Mouse (Mus musculus): Measurements from ENCODE around the gene Enkur. TPM values are rescaled to one million over a fixed set of nuclear protein-coding genes. Genes with fewer than 3 reads are reported as not detected.

The Enkur gene
- total RNA-seq, 2 experiments from 2014 or later = not detected

DNA sequence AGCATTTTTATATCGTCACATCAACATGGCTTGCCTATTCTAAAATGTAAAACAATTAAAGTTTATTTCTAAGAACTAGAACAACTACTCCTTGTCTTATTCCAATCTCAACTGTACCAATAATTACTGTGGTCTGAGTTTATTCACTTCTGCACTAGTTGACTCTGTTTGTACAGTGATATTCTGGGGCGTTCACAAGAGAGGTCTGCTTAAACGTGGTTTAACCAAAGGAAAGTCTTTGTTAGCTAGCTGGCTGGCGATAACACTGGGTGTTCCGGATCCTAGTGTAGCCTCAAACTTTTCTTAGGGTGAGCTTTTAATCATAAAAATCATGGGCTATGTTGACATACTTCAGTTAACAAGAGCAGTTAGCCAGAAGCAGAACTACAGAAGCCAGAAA is 9.9 kb downstream of the Enkur start:
- no peak for ATAC-seq (replicated peaks; ENCODE audit: low FRiP score, low TSS enrichment, poor library complexity, severe bottlenecking)

DNA sequence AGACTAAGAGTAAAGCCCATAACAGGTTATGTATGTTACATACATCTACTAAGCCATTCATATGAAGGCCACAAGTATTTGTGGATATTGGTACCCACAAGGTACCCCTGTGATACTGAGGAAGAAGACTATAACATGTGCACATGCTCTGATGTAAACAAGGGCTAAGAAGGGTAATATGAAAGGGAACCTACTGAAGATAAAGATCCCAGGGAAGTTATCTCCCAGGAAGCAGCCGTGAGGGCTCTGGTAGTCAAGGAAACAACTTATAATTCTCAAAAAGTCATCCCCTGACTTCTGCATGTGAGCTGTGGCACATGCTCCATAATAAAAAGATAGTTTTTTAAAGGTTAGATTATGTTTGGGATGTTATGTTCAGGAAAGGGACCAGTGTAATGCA is 13.9 kb downstream of the Enkur start:
- no peak for ATAC-seq (replicated peaks; ENCODE audit: low FRiP score, low TSS enrichment, poor library complexity, severe bottlenecking)

DNA sequence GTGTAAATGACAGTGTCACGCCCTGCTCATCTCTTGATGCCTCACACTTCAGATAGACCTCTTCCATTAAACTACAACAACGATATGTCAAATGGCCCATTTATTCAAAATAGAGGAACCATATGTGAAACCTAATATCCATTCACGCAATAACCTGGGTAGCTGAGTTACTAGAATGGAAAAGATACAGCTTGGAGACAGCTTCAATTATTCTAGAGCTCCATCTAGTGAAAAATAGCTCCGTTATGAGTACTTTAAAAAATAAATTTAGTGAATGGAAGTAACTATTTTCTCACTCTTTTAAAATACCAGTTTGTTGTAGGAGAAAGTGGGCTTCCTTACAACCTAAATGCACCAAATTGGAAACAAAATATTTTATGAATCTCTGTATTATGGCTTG is 16.6 kb downstream of the Enkur start:
- no peak for ATAC-seq (replicated peaks; ENCODE audit: low FRiP score, low TSS enrichment, poor library complexity, severe bottlenecking)

DNA sequence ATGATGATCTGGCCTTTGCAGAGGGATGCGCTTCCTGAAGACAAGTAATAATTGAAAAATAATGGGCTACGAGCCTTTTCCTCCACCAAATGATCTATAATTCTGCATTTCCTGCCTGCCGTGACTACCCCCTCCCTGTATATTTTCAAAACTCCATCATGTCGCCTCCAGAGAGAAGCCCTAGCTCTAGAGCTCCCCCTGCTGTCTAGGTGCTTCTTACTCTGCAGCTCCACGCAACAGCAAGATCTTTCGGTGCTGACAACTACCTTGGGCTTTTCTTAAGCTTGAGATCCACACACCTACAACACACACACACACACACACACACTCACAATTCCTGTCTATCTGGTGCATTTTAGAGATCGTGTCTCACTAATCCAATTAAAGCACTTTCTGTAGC is 17.6 kb downstream of the Enkur start:
- ATAC-seq (replicated peaks; ENCODE audit: low FRiP score, low TSS enrichment, poor library complexity, severe bottlenecking) = peak; percentile 85

DNA sequence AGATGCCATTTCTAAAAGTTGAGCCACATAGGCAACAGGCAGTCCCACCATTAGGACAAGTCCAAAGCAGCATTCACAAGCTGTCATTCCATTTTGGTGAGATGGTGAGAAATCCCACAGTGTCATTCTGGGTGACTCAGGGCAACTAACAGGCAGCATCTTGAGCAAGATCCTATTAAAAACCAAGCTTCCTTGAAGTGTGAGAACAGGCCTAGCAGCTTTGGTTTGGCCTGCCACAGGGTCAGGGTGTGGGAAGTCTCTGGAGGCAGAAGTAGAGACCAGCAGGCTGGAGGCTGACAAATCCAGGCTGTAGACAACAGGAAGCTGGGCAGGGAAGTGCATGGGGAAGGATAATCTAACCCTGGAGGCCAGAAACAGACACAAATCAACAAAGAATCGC is 22.4 kb downstream of the Enkur start:
- no peak for ATAC-seq (replicated peaks; ENCODE audit: low FRiP score, low TSS enrichment, poor library complexity, severe bottlenecking)

DNA sequence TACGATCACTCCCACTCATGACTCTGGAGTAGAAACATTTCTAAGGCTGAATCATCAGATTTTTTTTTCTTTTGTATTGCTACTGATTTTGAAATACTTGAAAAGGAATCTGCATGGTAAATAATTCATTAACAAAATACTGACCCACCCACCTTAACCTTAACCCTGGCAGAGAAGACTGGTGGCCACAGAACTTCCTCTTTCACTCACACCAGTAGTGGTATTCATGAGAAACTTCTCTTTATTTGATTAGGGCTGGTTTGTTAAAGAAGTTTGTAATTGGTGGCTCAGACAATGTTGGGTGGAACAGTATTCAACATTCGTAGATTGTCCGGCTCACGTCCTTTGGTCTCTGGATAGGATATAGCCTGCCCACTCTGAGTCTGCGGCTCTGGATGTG is 26.0 kb downstream of the Enkur start:
- ATAC-seq (replicated peaks; ENCODE audit: low FRiP score, low TSS enrichment, poor library complexity, severe bottlenecking) = no peak

DNA sequence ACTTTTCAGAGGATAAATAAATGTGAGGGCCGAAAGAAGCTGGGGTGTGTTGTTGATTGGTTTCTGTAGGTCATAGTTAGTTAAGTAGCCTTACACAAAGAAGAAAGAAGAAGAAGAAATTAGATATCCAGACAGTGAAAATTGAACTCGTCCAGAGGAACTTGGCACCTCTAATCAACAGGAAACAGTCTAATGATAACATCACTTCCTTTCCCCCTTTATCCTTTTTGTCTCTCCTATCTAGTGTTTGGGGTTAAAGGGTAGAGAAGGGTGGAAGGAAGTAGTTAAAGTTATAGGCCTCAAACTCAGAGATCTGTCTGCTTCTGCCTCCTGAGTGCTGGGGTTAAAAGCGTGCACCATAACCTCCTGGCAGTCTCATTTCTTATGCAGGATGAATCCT is 32.4 kb downstream of the Enkur start:
- ATAC-seq (replicated peaks; ENCODE audit: low FRiP score, low TSS enrichment, poor library complexity, severe bottlenecking) = no peak

DNA sequence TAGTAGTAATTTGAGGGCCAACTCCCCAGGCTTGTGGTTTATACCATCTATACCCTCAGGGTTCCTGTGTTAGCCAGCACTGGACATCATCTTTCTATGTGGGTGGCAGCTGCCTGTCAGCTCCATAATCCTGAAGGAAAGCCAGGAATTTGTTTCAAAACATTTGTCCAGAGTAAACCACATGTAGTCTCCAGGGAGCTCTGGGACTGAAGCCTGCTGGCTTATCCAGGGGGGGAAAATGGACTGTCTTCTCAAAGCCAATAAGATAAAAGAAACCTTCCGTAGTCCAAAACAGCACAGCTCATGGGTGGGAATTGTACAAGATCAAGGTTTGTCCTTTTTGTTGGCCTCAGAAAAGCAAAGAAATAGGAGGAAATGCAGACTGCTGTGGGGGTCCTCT is 37.2 kb downstream of the Enkur start:
- ATAC-seq (replicated peaks; ENCODE audit: low FRiP score, low TSS enrichment, poor library complexity, severe bottlenecking) = no peak

DNA sequence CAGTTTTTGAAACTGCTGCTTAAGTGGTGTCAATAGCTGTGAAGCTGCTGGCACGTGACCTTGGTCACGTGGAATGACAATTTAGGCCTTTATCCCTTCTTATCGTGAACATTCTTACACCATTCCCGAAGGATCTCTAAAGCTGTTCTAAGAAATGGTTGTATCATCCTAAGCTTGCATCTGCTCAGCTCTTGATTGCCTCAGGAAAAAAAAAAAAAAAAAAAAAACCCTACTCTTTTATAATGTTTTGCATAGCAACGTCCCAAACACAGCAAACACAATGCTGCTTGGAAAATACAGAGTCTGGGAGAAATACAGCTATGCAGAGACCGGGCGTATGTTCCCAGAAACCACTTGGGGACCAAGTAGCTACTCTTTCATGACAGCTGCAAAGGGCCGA is 40.9 kb downstream of the Enkur start:
- ATAC-seq (replicated peaks; ENCODE audit: low FRiP score, low TSS enrichment, poor library complexity, severe bottlenecking) = no peak

DNA sequence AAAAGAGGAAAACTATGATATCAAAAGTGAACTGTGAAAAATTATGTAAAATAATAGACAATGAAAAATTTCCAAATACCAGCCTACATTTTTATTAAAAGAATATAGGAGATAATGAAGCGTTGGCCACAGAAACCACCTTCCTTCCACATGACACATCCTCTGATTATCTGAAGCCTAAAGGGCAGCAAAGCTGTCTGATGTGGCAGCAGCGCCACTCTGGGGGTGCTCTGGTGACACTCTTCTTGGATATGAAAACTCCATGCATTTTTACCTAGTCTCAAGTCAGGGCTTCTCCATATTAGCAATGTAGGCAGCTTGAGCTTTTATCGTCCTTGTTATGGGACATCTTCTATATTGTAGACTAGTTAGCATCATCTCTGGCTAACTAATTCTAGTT is 51.7 kb downstream of the Enkur start:
- ATAC-seq (replicated peaks; ENCODE audit: low FRiP score, low TSS enrichment, poor library complexity, severe bottlenecking) = 0 out of 2 replicates have a peak, but pooled peaks have one; percentile 47

DNA sequence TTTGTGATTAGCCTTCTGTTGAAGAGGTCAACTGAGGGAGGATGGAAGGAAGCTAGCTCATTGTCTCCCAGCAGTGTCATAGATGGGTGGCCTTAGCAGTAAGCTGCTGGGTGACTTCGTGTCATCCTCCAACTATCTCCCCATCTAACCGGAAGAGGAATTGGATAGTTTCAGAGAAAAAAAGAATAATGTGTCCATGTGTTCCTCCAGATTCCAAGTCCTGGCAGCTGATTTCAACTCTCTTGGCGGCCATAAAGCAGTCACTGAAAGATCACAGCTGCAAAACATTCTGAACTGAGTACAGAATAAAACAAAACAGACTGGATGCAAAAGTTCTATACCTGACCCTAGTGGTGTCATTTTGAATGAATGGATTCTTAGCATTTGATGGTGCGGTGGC is 58.0 kb downstream of the Enkur start:
- ATAC-seq (replicated peaks; ENCODE audit: low FRiP score, low TSS enrichment, poor library complexity, severe bottlenecking) = no peak

DNA sequence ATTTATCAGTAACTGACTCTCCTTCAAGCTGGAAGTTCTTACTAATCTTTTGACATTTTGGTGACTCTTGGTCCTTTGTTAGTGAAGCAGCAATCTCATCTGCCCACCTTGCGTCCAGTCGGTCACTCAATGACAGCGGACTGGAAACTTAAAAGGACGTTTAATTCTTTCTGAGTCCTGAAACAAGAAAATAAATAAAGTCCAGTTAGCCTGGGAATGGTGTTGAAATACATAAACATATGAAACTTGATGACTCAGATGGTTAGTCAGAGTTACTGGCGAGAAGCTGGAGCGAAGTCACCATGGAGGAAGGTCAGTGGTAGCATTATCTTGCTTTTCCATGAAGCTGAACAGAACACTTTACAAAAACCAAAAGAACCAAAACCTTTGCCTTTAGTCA is 58.7 kb downstream of the Enkur start:
- no peak for ATAC-seq (replicated peaks; ENCODE audit: low FRiP score, low TSS enrichment, poor library complexity, severe bottlenecking)

DNA sequence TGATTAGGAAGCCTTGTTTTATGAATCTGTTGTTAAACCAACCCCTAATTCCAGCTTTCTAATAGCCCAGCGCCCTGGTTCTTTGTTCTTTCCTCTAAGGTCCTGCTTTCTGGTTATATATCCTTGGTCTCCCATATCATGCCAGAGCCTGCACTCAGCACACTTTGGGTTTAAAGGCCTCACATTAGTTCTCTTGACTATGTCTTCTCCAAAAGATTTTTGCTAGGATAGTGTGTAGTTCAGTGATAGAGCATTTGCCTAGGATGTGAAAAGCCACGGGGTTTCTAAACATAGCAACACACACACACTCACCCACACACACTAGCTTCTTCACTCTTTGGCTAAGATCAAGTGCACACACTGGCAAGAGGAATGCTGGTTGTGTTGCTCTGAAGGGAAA is 62.5 kb downstream of the Enkur start:
- ATAC-seq (replicated peaks; ENCODE audit: low FRiP score, low TSS enrichment, poor library complexity, severe bottlenecking) = no peak

DNA sequence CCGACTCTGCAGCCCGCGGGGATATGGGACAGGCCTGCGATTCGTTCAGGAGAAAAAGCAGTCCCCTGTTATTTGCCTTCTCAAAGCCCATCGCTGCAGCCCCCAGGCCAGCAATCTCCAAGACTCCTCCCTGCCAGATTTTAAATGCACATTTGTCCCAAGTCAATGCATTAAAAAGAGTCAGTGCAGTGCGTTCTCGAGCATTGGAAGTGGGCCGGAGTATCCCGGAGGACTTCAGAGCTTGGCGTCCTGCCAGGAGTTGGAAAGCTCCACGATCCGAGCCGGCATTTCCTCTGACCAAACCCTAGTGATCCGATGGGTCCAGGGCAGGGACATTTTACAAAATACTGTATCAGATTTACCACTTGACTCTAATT is 63.0 kb downstream of the Enkur start:
- ATAC-seq (replicated peaks; ENCODE audit: low FRiP score, low TSS enrichment, poor library complexity, severe bottlenecking) = no peak

DNA sequence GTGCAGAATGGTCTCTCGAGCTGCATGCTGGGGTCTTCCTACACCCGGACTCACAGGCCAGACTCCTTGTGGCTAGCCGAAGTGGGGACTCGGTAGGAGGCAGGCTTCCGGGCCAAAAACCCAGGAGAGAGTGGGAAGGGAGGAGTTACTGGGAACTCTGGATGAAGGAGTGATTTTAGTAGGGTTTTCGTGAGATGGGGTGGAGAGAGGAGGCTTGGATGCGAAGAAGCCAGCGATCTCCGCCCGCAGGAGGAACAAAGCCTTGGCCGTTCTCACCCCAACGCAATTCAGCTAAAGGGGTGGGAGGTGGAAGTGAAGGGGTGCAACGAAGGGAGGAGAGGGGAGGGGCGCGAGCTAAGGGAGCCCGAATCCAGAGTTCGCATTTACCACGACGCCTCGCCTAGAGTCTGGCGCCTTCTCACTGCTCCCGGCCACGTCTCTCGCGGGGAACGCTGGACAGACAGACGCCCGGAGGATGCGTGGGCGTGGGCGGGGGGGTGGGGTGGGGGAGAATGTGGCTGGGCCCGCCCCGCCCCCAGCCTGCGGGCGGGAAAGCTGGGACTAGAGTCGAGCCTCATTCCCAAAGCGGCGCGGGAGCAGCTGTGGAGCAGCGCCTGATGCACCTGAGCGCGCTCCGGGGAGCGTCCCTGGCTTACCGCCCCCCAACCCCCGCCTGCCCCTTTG is 63.5 kb downstream of the Enkur start:
- ATAC-seq (replicated peaks; ENCODE audit: low FRiP score, low TSS enrichment, poor library complexity, severe bottlenecking) = peak; percentile 34; the same call in 1 of the 2 replicates

DNA sequence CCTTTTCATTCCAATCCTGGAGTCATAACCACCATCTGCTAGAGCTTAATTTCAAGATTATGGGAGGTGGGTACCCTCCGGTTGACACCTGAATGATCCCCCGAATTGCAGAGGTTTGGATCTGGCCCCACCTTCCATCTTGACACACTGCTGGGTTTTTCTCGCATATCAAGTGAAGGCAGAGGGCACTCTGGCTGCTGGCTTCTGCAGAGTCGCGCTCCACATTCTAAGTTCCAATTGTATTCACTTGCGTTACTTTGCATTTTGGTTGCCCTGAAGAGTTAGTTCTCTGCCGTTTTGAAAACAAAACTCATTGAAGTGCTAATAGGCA is 64.0 kb downstream of the Enkur start:
- peak; percentile 44; the same call in 1 of the 2 replicates for ATAC-seq (replicated peaks; ENCODE audit: low FRiP score, low TSS enrichment, poor library complexity, severe bottlenecking)

Other genes starting within 250 kb of the Enkur start
- gene Arhgap21, start 236.5 kb downstream of the Enkur start, total RNA-seq (2014; fragmentation: Nextera tagmentation) = 54.8 and 57.8 TPM in 2 replicates
- gene Arhgap21, start 236.5 kb downstream of the Enkur start, total RNA-seq (2017) = 28.3 and 32.9 TPM in 2 replicates
- gene Thnsl1, start 359 bp upstream of the Enkur start, total RNA-seq (2014; fragmentation: Nextera tagmentation) = 1.9 and 2.5 TPM in 2 replicates
- gene Thnsl1, start 359 bp upstream of the Enkur start, total RNA-seq (2017) = 2.0 and 3.5 TPM in 2 replicates
- gene Gpr158, start 162.2 kb upstream of the Enkur start, total RNA-seq (2014; fragmentation: Nextera tagmentation) = not detected in 2 replicates
- gene Gpr158, start 162.2 kb upstream of the Enkur start, total RNA-seq (2017) = not detected in 2 replicates